Mouse (Mus musculus) CH12.LX (cell line): ENCODE measurements around the gene Pkn1. TPM values are rescaled to one million over a fixed set of nuclear protein-coding genes. Genes with fewer than 3 reads are reported as not detected.

Source experiments
- DNase-seq: peaks from one replicate; pipeline ENCODE4 v3.0.0-alpha.2; 2013; ENCODE audit errors: extremely low read depth
- H3K27ac ChIP-seq: 2 replicates; pipeline ENCODE4 v1.5.1; 2012; ENCODE audit warnings: low read depth, mild to moderate bottlenecking, control low read depth, moderate library complexity; ENCODE audit not compliant: insufficient read depth
- H3K27me3 ChIP-seq: replicated peaks from 2 replicates; pipeline ENCODE3; 2012; ENCODE audit warnings: inconsistent platforms
- H3K36me3 ChIP-seq, 2 experiments: replicated peaks in 1 of 2; 2 replicates each; pipeline versions ENCODE3 to v1.6.1; 2012; ENCODE audit warnings: inconsistent platforms in 1 of 2, low read length in 1 of 2, mild to moderate bottlenecking in 1 of 2, mixed read lengths in 1 of 2, moderate library complexity in 1 of 2; ENCODE audit not compliant: control insufficient read depth in 1 of 2, insufficient read depth in 1 of 2
- H3K4me1 ChIP-seq, 2 experiments: 2 replicates each; pipeline ENCODE4 v1.6.1; 2012; ENCODE audit warnings: inconsistent platforms in 1 of 2, moderate library complexity in 1 of 2; ENCODE audit not compliant: insufficient read depth in 2 of 2, control insufficient read depth in 1 of 2
- H3K4me2 ChIP-seq: 2 replicates; pipeline ENCODE4 v1.6.1; 2012; ENCODE audit warnings: low read depth, mild to moderate bottlenecking, control low read depth; ENCODE audit not compliant: poor library complexity, insufficient read depth, severe bottlenecking
- H3K4me3 ChIP-seq, 3 experiments: fragments of 150-350 bp in 1 of 3; sonication (generic) in 1 of 3; replicated peaks in 1 of 3; 2 replicates each; pipeline versions ENCODE3 to v1.5.1; 2011 to 2012; ENCODE audit warnings: low read depth in 2 of 3, low read length in 2 of 3, mild to moderate bottlenecking in 2 of 3, moderate library complexity in 2 of 3, control low read depth in 1 of 3, improper control_type of control experiment in 1 of 3, inconsistent platforms in 1 of 3, mixed read lengths in 1 of 3; ENCODE audit not compliant: poor library complexity in 1 of 3
- H3K79me2 ChIP-seq: replicated peaks from 2 replicates; pipeline ENCODE4 v1.6.1; 2012; ENCODE audit warnings: mild to moderate bottlenecking, moderate library complexity; ENCODE audit not compliant: control insufficient read depth, poor library complexity, insufficient read depth, severe bottlenecking; ENCODE audit errors: extremely low read depth
- H3K9ac ChIP-seq: 2 replicates; pipeline ENCODE4 v1.6.1; 2012; ENCODE audit warnings: low read depth, mild to moderate bottlenecking, control low read depth, moderate library complexity; ENCODE audit not compliant: insufficient read depth
- H3K9me3 ChIP-seq: replicated peaks from 2 replicates; pipeline ENCODE3; 2012; ENCODE audit warnings: low read length, inconsistent platforms, mixed read lengths
- CHD1 ChIP-seq: IDR thresholded peaks from 2 replicates; pipeline ENCODE4 v1.6.1; 2012; ENCODE audit warnings: low read depth, low read length, improper control_type of control experiment, inconsistent platforms
- CHD2 ChIP-seq: IDR thresholded peaks from 2 replicates; pipeline ENCODE4 v1.6.1; 2011; ENCODE audit warnings: low read length, improper control_type of control experiment
- CTCF ChIP-seq, 2 experiments: IDR thresholded peaks in 1 of 2; conservative IDR thresholded peaks in 1 of 2; 2 replicates each; pipeline ENCODE4 v1.5.1; 2011 to 2012; ENCODE audit warnings: low read depth in 2 of 2, low read length in 2 of 2, improper control_type of control experiment in 1 of 2, inconsistent platforms in 1 of 2, mild to moderate bottlenecking in 1 of 2, moderate library complexity in 1 of 2
- ELF1 ChIP-seq: IDR thresholded peaks from 2 replicates; pipeline ENCODE4 v1.6.1; 2014; ENCODE audit warnings: low read depth, mild to moderate bottlenecking, inconsistent platforms, low read length, improper control_type of control experiment
- GABPA ChIP-seq: IDR thresholded peaks from 2 replicates; pipeline ENCODE4 v1.6.1; 2012; ENCODE audit warnings: low read depth, low read length, improper control_type of control experiment, inconsistent platforms; ENCODE audit not compliant: insufficient replicate concordance
- HCFC1 ChIP-seq: IDR thresholded peaks from 2 replicates; pipeline ENCODE4 v1.6.1; 2012; ENCODE audit warnings: low read depth, mild to moderate bottlenecking, inconsistent platforms, low read length, improper control_type of control experiment
- IRF4 ChIP-seq: IDR thresholded peaks from 2 replicates; pipeline ENCODE4 v1.6.1; 2014; ENCODE audit warnings: low read depth, mild to moderate bottlenecking, inconsistent platforms, low read length, improper control_type of control experiment
- JUN ChIP-seq: IDR thresholded peaks from 2 replicates; pipeline ENCODE4 v1.6.1; 2011; ENCODE audit warnings: low read depth, mild to moderate bottlenecking, low read length, improper control_type of control experiment, moderate library complexity; ENCODE audit not compliant: insufficient read depth
- KAT2A ChIP-seq: IDR thresholded peaks from 2 replicates; pipeline ENCODE4 v1.6.1; 2012; ENCODE audit warnings: low read length, improper control_type of control experiment, inconsistent platforms; ENCODE audit not compliant: insufficient replicate concordance
- MAZ ChIP-seq: IDR thresholded peaks from 2 replicates; pipeline ENCODE4 v1.6.1; 2012; ENCODE audit warnings: low read depth, mild to moderate bottlenecking, inconsistent platforms, low read length, improper control_type of control experiment, moderate library complexity
- MXI1 ChIP-seq: IDR thresholded peaks from 2 replicates; pipeline ENCODE4 v1.6.1; 2011; ENCODE audit warnings: mild to moderate bottlenecking, low read depth, low read length, improper control_type of control experiment
- NELFE ChIP-seq: IDR thresholded peaks from 2 replicates; pipeline ENCODE4 v1.6.1; 2011; ENCODE audit warnings: low read depth, low read length, improper control_type of control experiment
- NRF1 ChIP-seq: IDR thresholded peaks from 2 replicates; pipeline ENCODE4 v1.6.1; 2014; ENCODE audit warnings: low read depth, mild to moderate bottlenecking, inconsistent platforms, low read length, improper control_type of control experiment, moderate library complexity
- PAX5 ChIP-seq: IDR thresholded peaks from 2 replicates; pipeline ENCODE4 v1.6.1; 2012; ENCODE audit warnings: low read length, inconsistent platforms, mixed read lengths
- POLR2AphosphoS2 ChIP-seq: IDR thresholded peaks from 2 replicates; pipeline ENCODE4 v1.6.1; 2011; ENCODE audit warnings: low read depth, low read length, improper control_type of control experiment
- RAD21 ChIP-seq: IDR thresholded peaks from 2 replicates; pipeline ENCODE4 v1.6.1; 2011; ENCODE audit warnings: low read depth, mild to moderate bottlenecking, low read length, improper control_type of control experiment, moderate library complexity
- RCOR1 ChIP-seq: conservative IDR thresholded peaks from 2 replicates; pipeline ENCODE4 v1.6.1; 2012; ENCODE audit warnings: low read depth, mild to moderate bottlenecking, inconsistent platforms, low read length, improper control_type of control experiment
- SIN3A ChIP-seq: IDR thresholded peaks from 2 replicates; pipeline ENCODE4 v1.6.1; 2012; ENCODE audit warnings: low read length, improper control_type of control experiment, inconsistent platforms
- SMC3 ChIP-seq: IDR thresholded peaks from 2 replicates; pipeline ENCODE4 v1.6.1; 2011; ENCODE audit warnings: low read depth, low read length, improper control_type of control experiment
- TBP ChIP-seq: conservative IDR thresholded peaks from 2 replicates; pipeline ENCODE4 v1.6.1; 2011; ENCODE audit warnings: low read depth, low read length, improper control_type of control experiment
- TCF12 ChIP-seq: IDR thresholded peaks from 2 replicates; pipeline ENCODE4 v1.6.1; 2014; ENCODE audit warnings: low read depth, mild to moderate bottlenecking, inconsistent platforms, low read length, improper control_type of control experiment
- USF1 ChIP-seq: IDR thresholded peaks from 2 replicates; pipeline ENCODE4 v1.6.1; 2014; ENCODE audit warnings: low read depth, mild to moderate bottlenecking, inconsistent platforms, low read length, improper control_type of control experiment
- USF2 ChIP-seq: conservative IDR thresholded peaks from 2 replicates; pipeline ENCODE4 v1.6.1; 2011; ENCODE audit warnings: low read depth, low read length, improper control_type of control experiment
- ZKSCAN1 ChIP-seq: IDR thresholded peaks from 2 replicates; pipeline ENCODE4 v1.6.1; 2012; ENCODE audit warnings: low read depth, inconsistent platforms, low read length, improper control_type of control experiment, borderline replicate concordance
- ZMIZ1 ChIP-seq: IDR thresholded peaks from 2 replicates; pipeline ENCODE4 v1.6.1; 2012; ENCODE audit warnings: low read depth, mild to moderate bottlenecking, inconsistent platforms, low read length, improper control_type of control experiment
- ZNF384 ChIP-seq: IDR thresholded peaks from 2 replicates; pipeline ENCODE4 v1.6.1; 2012; ENCODE audit warnings: low read depth, low read length, improper control_type of control experiment, inconsistent platforms
- dilution Hi-C: fragments of 300-500 bp; cut with MboI; formaldehyde crosslinking; loops from 2 replicates; pipeline ENCODE4 v1.14.3; 2020; ENCODE audit warnings: low sequenced_read_pairs; ENCODE audit not compliant: extremely low pct_unique_long_range_greater_than_20kb, extremely low pct_ligation_motif_present
- in situ Hi-C: fragments of 300-500 bp; cut with MboI; formaldehyde crosslinking; loops from 3 replicates; pipeline ENCODE4 v1.14.3; 2019; ENCODE audit warnings: low sequenced_read_pairs, low pct_ligation_motif_present, low pct_unique_long_range_greater_than_20kb, mixed read lengths
- polyA plus RNA-seq: library from polyadenylated mRNA; unstranded; fragments of >175 nt; gene quantifications from 2 replicates; pipeline ENCODE4 v1.2.1, GENCODE M21; 2012; ENCODE audit warnings: low read depth; ENCODE audit not compliant: insufficient read length
- total RNA-seq, 2 experiments: library from RNA; depleted of rRNA; stranded (reverse); fragments of 300-350 nt in 1 of 2; fragments of >200 nt in 1 of 2; gene quantifications; 2 replicates each; pipeline ENCODE4 v1.2.3; 2012 to 2014

The Pkn1 gene
- total and polyA plus RNA-seq, 3 experiments: 33.5 to 58.8 (median 47.8) TPM

DNA sequence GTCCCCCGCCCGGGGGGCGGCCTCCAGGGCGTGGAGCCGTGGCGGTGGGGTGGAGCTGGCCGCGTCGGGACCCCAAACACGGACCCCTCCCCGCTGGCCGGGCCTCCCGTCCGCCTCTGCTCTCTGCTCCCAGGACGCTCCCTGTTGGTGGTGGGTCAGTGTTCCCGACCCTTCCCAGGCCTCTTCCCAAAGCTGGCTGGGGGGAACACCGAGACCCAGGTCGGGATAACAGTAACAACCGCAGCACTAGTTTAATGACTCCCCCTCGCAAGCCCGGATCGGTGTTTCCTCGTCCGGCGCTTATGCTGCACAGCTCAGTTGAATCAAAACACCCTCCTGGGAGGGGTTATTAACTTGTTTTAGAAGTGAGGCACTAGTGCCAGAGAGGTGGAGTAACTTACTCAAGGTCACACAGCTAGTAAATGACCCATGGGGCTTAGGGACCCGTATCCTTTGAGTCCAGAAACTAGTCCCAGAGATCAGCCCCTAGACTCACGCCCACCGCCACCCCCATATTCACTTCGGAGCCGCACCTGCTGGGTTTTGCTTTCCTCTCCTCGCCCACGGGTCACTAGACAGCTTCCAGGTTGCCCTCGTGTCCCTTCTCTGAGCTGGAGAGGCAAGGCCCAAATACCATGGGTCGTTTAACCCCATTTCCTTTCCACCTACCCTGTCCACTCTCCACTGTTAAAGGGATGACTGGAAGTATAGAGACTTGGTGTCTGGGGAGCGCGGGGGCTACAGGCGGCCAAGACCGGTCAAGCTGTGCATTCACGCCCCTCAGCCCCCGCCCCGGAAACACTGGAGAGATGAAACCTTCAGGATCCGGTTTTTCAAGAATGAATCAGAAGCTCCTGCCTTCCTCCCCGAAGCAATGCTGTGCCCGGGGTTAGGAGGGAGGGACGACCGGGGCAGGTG, 46.0 kb downstream of the Pkn1 start:
- Histone ChIP-seq H3K27me3 (peaks cover 2% of the 10 kb centered on the region), H3K9ac (peak overlapping the region; percentile 91), H3K4me2 (peak overlapping the region; percentile 92), H3K79me2 (no peaks in the 10 kb centered on the region), H3K4me1 (peaks cover 2 to 35% of the 10 kb centered on the region in 2 experiments; a peak in 3 of 4 replicates), H3K9me3 (peaks cover 25% of the 10 kb centered on the region), H3K36me3 (peaks cover 0 to 9% of the 10 kb centered on the region in 2 experiments), H3K27ac (no peak overlapping the region), H3K4me3 (peak overlapping the region; percentile 73 to 97 (median 84))
- in situ Hi-C loops (no loop called here), dilution Hi-C loops (no loop called here)
- DNase-seq: no peak
- TF ChIP-seq PAX5 (no peak), ZKSCAN1 (no peak), HCFC1 (no peak), NELFE (no peak; the same call in 1 of the 2 replicates), CHD2 (no peak), TCF12 (0 out of 2 replicates have a peak, but pooled peaks have one; percentile 13), ZNF384 (no peak), KAT2A (no peak), MXI1 (no peak), SIN3A (0 out of 2 replicates have a peak, but pooled peaks have one; percentile 16), POLR2AphosphoS2 (no peak)

DNA sequence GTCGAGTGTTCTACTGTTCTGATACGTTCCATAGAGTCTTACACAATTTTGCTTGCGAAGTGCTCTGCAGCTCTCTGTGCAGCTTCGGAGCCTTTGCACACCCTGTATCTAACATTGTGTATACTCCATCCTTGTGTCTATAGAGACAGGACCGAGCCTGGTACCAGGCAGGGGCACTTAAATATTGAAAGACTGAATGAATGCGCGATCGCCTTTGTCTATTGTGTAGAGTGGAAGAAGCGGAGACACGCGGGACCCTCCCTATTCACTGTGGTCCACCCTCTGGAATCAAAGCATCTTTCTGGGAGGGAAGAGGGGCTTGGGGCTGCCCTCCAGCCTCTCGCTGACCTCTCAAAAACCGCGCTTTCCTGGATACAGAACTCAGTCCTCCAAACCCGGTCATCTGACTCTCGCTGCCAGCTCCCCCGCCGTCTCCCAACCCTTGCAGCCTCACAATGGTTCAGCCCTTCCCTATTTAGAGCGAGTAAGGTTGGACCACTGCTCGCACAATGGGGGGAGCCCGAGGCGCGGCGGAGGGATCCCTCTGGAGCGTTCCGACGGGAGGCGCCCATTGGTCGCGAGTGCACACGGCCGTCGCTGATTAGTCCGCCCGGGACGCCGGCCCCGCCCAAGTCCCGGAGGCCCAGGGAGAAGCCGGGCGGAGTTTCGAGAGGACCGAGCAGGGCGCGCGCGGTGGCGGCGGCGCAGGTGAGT, 46.8 kb downstream of the Pkn1 start, which contains the start of gene Gipc1:
TSS of gene Gipc1 (plus strand) at position 648 of the 714 bp plus-strand sequence.
- dilution Hi-C loops (no loop called here), in situ Hi-C loops (no loop called here)
- H3K27me3 ChIP-seq: peaks cover 4% of the 10 kb centered on the region
- H3K4me3 ChIP-seq: peak within 1 kb of the TSS; percentile 73 to 97 (median 84)
- peak; percentile 96 for DNase-seq
- H3K27ac ChIP-seq: no peak within 1 kb of the TSS
- no peaks in the 10 kb centered on the region for H3K79me2 ChIP-seq
- H3K4me2 ChIP-seq: peak within 1 kb of the TSS; percentile 92
- peaks cover 2 to 33% of the 10 kb centered on the region in 2 experiments; a peak in 3 of 4 replicates for H3K4me1 ChIP-seq
- peaks cover 0 to 9% of the 10 kb centered on the region in 2 experiments for H3K36me3 ChIP-seq
- H3K9ac ChIP-seq: peak within 1 kb of the TSS; percentile 91
- peaks cover 33% of the 10 kb centered on the region for H3K9me3 ChIP-seq
- TF ChIP-seq ZMIZ1 (peak; percentile 62; the same call in 1 of the 2 replicates), ZKSCAN1 (no peak), HCFC1 (peak; percentile 66), TBP (0 out of 2 replicates have a peak, but pooled peaks have one; percentile 51), POLR2AphosphoS2 (no peak), IRF4 (peak; percentile 44; the same call in 1 of the 2 replicates), JUN (no peak), SIN3A (peak; percentile 17; the same call in 1 of the 2 replicates), SMC3 (no peak), CTCF (conservative IDR thresholded peaks at IDR 0.05 in 1 of 2, IDR thresholded peaks at IDR 0.05 in 1 of 2; ENCODE audit: low read depth in 2 of 2, low read length in 2 of 2) (no peak), ELF1 (peak; percentile 68), GABPA (no peak), RAD21 (no peak), CHD1 (peak; percentile 99), CHD2 (peak; percentile 88), USF1 (peak; percentile 49), MAZ (peak; percentile 81; the same call in 1 of the 2 replicates), USF2 (no peak), NRF1 (peak; percentile 64), NELFE (peak; percentile 55), MXI1 (no peak), KAT2A (peak; percentile 82; the same call in 1 of the 2 replicates), TCF12 (peak; percentile 56), ZNF384 (no peak), RCOR1 (no peak)
